Mouse (Mus musculus): ENCODE measurements around the gene Il18.

DNA sequence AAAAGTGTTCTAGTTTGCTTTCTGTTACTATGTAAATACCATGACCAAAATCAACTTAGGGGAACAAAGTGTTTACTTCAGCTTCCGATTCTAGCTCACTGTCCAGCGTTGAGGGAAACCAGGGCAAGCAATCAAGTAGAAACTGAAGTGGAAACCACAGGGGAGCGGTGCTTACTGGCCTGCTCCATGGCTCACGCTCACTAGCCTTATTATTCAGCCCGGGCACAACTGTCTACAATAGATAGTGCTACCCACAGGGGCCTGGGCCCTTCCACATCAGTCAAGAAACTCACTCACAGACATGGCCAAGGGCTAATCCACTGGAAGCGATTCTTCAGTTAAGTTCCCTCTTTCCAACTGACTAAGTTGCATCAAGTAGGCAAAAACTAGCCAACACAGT, 46.9 kb downstream of the Il18 start:
- TF ChIP-seq CTCF (IDR thresholded peaks at IDR 0.05; ENCODE audit: low read depth): no peak
- TF ChIP-seq EP300 (IDR thresholded peaks at IDR 0.05; ENCODE audit: low read depth): no peak

All from liver, embryonic 14.5 days (tissue).